Mouse (Mus musculus) testis, adult 2 months (tissue): Measurements from ENCODE around the gene Phactr3. TPM values are rescaled to one million over a fixed set of nuclear protein-coding genes. Genes with fewer than 3 reads are reported as not detected.

ENCODE experiments used
- H3K27ac ChIP-seq: fragments of 200-500 bp; 2 replicates; pipeline ENCODE4 v1.5.1; 2012; ENCODE audit warnings: low read depth, low read length; ENCODE audit not compliant: control insufficient read depth, insufficient read depth
- H3K27me3 ChIP-seq: fragments of 200-500 bp; 2 replicates; pipeline ENCODE4 v1.6.1; 2012; ENCODE audit warnings: mild to moderate bottlenecking, low read length, moderate library complexity; ENCODE audit not compliant: control insufficient read depth, insufficient read depth
- H3K36me3 ChIP-seq: fragments of 200-500 bp; 2 replicates; pipeline ENCODE4 v1.6.1; 2012; ENCODE audit warnings: mild to moderate bottlenecking, low read length; ENCODE audit not compliant: control insufficient read depth, insufficient read depth
- H3K4me1 ChIP-seq: fragments of 200-500 bp; 2 replicates; pipeline ENCODE4 v1.6.1; 2012; ENCODE audit warnings: low read length; ENCODE audit not compliant: control insufficient read depth, insufficient read depth
- H3K4me3 ChIP-seq: fragments of 200-500 bp; 2 replicates; pipeline ENCODE4 v1.5.1; 2012; ENCODE audit warnings: low read depth, mild to moderate bottlenecking, low read length, moderate library complexity, mixed read lengths; ENCODE audit not compliant: control insufficient read depth
- CTCF ChIP-seq: fragments of 200-500 bp; IDR thresholded peaks from 2 replicates; pipeline ENCODE4 v1.5.1; 2012; ENCODE audit warnings: low read depth, mild to moderate bottlenecking, inconsistent platforms, low read length, moderate library complexity; ENCODE audit not compliant: control insufficient read depth, insufficient read depth, insufficient replicate concordance
- POLR2A ChIP-seq: fragments of 200-500 bp; IDR thresholded peaks from 2 replicates; pipeline ENCODE4 v1.6.1; 2012; ENCODE audit warnings: low read depth, mild to moderate bottlenecking, inconsistent platforms, low read length, moderate library complexity; ENCODE audit not compliant: control insufficient read depth
- polyA plus RNA-seq: library from polyadenylated mRNA; depleted of rRNA; stranded (reverse); fragments of >200 nt; gene quantifications from 2 replicates; pipeline ENCODE4 v1.2.3, GENCODE M21; 2012

The Phactr3 gene
- polyA plus RNA-seq, 1 experiment: 8.2 TPM

DNA sequence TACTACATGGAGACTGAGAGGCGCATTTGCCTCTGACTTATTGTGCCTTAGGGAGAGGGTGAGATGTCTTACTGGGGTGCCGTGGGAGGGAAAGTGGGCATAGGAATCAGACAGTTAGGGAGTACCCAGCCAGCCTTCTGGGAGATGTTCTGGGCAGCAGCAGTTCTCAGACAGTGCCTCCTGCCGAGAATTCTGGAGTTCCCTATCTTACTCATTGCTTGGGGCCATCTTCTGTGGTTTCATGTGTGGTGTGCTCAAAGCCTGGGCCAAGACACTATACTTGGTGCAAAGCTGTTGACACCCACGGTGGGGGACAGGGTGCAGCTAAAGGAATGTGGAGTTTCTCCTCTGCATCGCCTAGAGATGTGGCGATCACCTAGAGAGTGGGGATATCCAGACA lies 185.9 kb downstream of the Phactr3 start:
- TF ChIP-seq CTCF (no peak), POLR2A (no peak)
- no peaks in the 10 kb centered on the region for H3K27me3 ChIP-seq
- no peak overlapping the region for H3K27ac ChIP-seq
- H3K4me1 ChIP-seq: no peaks in the 10 kb centered on the region
- H3K4me3 ChIP-seq: no peak overlapping the region
- H3K36me3 ChIP-seq: no peaks in the 10 kb centered on the region

DNA sequence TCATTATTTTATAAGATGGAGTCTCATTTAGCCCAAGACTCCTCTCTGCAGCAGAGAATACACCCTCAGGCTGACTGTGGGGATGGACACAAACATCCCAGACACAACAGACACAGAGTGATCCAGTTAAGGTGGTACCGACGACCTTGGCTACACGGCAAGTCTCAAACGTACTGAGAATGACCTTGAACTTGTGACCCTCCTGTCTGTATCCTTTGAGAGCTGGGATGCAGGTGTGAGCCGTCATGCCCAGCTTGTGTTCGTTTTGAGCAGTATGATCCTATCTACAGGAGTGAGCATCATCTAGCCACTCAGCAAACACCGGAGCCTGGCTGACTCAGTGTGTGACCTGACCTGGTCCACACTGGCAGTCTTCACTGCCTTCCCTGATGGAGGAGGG lies 194.8 kb downstream of the Phactr3 start:
- no peak for TF ChIP-seq CTCF
- no peak for TF ChIP-seq POLR2A
- no peaks in the 10 kb centered on the region for H3K36me3 ChIP-seq
- H3K27me3 ChIP-seq: no peaks in the 10 kb centered on the region
- no peak overlapping the region for H3K27ac ChIP-seq
- H3K4me3 ChIP-seq: no peak overlapping the region
- no peaks in the 10 kb centered on the region for H3K4me1 ChIP-seq

DNA sequence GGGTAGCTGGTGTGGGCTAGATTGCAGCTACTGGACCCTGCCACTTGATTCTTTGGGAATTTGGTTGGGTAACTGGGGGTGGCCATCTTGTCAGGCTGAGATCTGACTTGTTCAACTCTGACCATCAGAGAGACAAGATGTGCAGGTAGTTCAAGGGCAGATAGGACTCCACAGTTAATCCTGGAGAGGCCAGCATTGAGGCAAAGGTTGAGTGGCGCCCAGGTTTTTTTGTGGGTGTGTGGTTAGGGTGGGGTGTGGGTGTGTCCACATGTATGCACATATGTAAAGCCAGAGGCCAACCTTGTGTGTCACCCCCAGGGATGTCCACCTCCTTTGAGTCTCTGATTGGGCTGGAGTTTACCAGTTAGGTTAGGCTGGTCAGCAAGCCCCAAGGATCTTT lies 197.5 kb downstream of the Phactr3 start:
- TF ChIP-seq POLR2A: no peak
- TF ChIP-seq CTCF: no peak
- Histone ChIP-seq H3K4me1 (no peaks in the 10 kb centered on the region), H3K27ac (no peak overlapping the region)

DNA sequence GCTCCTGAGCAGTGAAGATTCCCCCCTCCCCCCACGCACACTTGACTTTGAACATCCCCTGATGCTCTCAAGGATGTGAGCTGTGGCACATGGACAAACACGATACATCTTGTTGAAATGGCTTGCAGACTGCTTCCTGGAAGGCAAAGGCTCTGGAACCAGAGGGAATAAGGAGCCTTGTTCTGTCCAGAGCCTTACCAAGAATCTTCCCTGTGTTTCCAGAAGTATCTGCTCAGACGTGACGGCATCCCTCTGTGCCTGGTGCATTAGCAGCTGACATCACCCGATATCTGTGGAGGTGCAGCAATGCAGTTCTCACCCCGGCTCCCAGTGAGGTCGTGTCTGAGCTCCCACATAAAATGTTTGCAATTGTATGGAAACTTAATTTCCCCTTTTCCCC lies 201.0 kb downstream of the Phactr3 start:
- TF ChIP-seq CTCF: no peak
- TF ChIP-seq POLR2A: no peak
- Histone ChIP-seq H3K27ac (no peak overlapping the region), H3K27me3 (no peaks in the 10 kb centered on the region), H3K4me3 (no peak overlapping the region), H3K36me3 (no peaks in the 10 kb centered on the region), H3K4me1 (no peaks in the 10 kb centered on the region)

More for the DNA sequence above, 197.5 kb downstream of the Phactr3 start:
- H3K27me3 ChIP-seq: no peaks in the 10 kb centered on the region
- H3K4me3 ChIP-seq: no peak overlapping the region
- H3K36me3 ChIP-seq: no peaks in the 10 kb centered on the region

DNA sequence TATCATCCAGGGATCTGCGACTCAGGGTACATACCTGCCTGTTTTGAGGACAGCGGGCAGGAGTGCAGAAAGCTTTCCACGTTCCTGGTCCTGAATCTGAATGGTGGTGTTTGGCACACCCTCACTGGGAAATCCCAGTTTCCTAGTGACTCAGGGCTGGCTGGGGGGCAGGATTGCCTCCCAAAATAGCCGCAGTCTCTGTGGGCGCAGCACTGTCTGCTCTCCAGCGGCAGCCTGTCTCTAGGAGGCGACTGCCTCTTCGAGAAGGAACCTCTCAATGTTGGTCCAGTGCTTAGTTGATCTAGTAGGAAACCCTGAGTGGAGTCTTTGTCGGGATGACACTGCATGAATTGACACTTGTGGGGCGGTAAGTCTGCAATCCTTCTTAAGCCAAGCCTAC lies 202.5 kb downstream of the Phactr3 start:
- H3K36me3 ChIP-seq: no peaks in the 10 kb centered on the region
- H3K27me3 ChIP-seq: no peaks in the 10 kb centered on the region
- no peak overlapping the region for H3K4me3 ChIP-seq
- TF ChIP-seq POLR2A (no peak), CTCF (no peak)
- no peak overlapping the region for H3K27ac ChIP-seq
- no peaks in the 10 kb centered on the region for H3K4me1 ChIP-seq

DNA sequence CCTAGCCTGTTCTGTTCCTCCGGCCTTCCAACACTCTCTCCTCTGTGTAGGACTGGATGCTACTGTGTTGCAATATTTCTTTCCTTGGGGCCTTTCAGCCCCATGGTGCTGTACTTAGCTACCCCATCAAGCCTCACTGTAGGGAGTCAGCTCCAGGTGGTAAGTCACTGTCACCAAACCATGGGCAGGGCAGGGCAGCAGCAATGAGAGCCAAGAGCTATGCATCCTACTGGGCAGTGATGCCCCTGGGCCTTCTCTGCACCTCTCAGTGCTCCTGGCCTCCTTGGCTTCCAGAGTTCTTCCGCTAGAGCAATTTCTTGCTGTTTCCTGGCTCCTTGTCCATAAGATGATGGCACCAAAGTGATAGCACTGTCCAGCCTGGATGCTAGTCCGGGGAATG lies 205.6 kb downstream of the Phactr3 start:
- peaks cover 11% of the 10 kb centered on the region for H3K4me1 ChIP-seq
- TF ChIP-seq POLR2A (no peak), CTCF (no peak)
- H3K27ac ChIP-seq: no peak overlapping the region
- no peaks in the 10 kb centered on the region for H3K27me3 ChIP-seq
- no peaks in the 10 kb centered on the region for H3K36me3 ChIP-seq
- H3K4me3 ChIP-seq: no peak overlapping the region

DNA sequence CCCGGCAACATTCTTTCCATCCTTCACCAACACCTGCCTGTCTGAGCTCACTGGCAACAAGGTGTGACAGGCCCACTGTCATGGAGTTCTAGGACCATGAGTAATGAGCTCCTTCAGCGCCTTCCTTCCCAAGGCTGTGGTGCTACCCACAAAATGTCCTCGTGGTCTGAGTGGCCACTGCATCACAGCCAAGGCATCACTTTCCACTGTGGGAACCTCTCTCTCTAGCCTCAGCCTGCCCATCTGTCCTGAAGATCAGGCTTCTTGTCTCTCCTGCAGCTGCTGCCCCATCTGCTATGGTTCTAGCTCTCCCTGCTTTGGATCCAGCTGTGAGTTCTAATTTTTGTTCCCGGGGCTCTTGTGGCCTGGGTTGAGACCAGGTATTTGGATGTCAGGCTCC lies 206.0 kb downstream of the Phactr3 start:
- no peaks in the 10 kb centered on the region for H3K36me3 ChIP-seq
- H3K27me3 ChIP-seq: no peaks in the 10 kb centered on the region
- TF ChIP-seq POLR2A: no peak
- TF ChIP-seq CTCF: no peak
- H3K27ac ChIP-seq: no peak overlapping the region
- H3K4me1 ChIP-seq: peaks cover 11% of the 10 kb centered on the region
- no peak overlapping the region for H3K4me3 ChIP-seq

DNA sequence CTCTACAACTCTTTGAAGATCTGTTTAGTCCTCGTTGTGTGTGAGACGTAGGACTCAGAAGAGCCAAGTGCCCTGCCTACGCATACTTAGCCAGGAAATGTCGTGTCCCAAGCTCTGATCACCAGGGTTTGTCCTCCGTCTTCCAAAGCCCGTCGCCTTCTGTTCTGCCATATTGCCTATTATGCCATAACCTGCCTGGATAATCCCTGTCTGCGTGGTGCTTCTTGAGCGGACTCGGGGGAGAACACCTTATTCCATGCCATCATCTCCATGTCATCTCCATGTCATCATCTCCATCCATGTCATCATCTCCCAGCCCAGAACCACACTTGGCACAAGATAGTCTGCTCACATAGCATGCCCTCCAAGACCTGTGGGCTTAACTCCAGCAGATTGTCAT lies 207.3 kb downstream of the Phactr3 start:
- Histone ChIP-seq H3K36me3 (no peaks in the 10 kb centered on the region), H3K27me3 (no peaks in the 10 kb centered on the region), H3K4me3 (no peak overlapping the region), H3K4me1 (peaks cover 11% of the 10 kb centered on the region), H3K27ac (no peak overlapping the region)
- no peak for TF ChIP-seq CTCF
- no peak for TF ChIP-seq POLR2A
